Mouse (Mus musculus): ENCODE measurements at regions not wholly inside any gene's neighbourhood (a gene's known extent, or its start where the extent isn't known, plus 50 kb on each side); places are given as distances from the start of the nearest gene placed in this dataset.

DNA sequence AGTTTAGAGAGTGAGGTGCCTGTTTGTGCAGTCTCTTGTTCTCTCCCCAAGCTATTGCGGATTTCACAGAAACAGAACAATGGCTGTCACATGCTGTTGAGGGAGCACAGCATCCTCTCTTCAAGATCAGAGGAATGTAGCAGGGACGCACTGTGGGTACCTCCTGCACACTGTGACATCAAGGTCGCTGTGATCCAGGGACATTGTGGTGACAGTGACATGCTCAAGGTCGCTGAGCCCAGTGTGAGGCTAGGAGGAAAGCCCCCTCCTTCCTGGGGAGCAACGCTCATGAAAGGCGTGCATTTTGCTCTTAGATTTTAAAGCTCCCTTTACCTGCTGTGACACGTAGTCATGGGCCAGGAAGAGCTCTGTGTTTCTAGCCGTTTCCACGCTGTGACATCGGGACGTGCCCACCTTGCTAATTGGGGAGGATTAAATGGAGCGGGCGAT is 248.5 kb upstream of the Myt1l start:
- no peak for DNase-seq (ENCODE audit: low spot score in 2 of 2)

- DNase-seq (ENCODE audit: low spot score in 2 of 2) = peak in 1 of 2 experiments; percentile 34
These were observed 247.9 kb upstream of the Myt1l start for GRCm38 (mm10) chr12:29280081-29280788.

DNA sequence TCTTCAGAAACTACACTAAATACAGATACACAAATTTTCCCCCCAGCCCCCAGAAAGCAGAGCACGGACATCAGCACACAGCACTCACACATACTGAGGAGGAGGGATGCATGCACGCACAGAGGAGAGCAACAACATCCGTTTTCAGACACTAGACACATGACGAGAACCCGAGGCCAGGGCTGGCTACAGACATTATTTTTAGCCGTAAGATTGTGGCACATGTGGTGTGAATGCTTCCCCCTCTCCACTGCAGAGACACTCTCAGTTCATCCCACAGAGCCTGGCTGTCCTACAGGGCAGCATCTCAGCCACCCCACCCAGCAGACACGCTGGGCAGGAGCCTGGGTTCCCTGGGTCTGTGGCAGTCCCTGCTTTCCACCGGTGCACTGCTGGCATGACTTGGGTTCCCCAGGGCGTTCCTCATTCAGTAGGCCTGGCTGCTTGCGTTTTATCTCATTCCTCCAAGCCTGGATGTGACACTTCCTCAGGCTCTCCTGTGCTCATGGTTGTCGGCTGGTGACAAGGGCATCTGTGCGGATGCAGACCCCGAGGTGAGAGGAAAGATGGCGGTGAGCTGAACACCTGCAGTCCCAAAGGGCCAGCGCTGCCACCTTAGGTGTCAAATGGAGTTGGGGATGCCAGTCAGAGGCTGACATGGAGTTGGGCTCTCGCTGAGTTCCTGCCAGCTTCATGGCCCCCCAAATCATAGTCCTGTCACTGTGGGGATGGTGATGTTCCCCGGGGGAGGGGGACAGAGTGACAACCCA is 247.1 kb upstream of the Myt1l start:
- no peak for DNase-seq (ENCODE audit: low spot score in 2 of 2)

- no peak for DNase-seq (ENCODE audit: low spot score in 2 of 2)
These were observed 239.4 kb upstream of the Myt1l start for GRCm38 (mm10) chr12:29288801-29289200.

GRCm38 (mm10) chr12:29290591-29291351 is 237.4 kb upstream of the Myt1l start:
- DNase-seq (ENCODE audit: low spot score in 2 of 2) = peak; percentile 94 to 95

- DNase-seq (ENCODE audit: low spot score in 2 of 2) = no peak
These were observed 230.2 kb upstream of the Myt1l start for GRCm38 (mm10) chr12:29297984-29298383.

- DNase-seq (ENCODE audit: low spot score in 2 of 2) = no peak
These were observed 212.5 kb upstream of the Myt1l start for GRCm38 (mm10) chr12:29315636-29316035.

DNA sequence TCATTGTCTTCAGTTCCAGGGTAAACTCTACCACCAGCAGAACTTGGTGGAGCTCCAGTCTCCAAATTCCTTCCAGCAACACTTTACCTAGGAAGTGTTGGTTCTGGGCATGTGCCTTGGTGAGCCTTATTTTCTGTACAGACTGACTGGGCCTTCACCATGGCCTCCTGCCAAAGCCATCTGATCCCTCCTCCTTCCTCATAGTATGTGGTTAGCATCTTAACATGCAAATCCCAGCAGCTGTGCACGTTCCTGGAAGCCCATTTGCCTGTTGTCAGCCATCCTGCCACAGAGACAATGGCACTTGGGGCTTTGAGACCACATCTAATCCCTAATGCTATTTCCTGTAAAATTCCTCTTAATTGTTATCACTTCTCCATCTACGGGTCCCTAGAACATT is 206.7 kb upstream of the Myt1l start:
- no peak for DNase-seq (ENCODE audit: low spot score in 2 of 2)

GRCm38 (mm10) chr12:29323534-29323933 is 204.7 kb upstream of the Myt1l start:
- no peak for DNase-seq (ENCODE audit: low spot score in 2 of 2)

DNA sequence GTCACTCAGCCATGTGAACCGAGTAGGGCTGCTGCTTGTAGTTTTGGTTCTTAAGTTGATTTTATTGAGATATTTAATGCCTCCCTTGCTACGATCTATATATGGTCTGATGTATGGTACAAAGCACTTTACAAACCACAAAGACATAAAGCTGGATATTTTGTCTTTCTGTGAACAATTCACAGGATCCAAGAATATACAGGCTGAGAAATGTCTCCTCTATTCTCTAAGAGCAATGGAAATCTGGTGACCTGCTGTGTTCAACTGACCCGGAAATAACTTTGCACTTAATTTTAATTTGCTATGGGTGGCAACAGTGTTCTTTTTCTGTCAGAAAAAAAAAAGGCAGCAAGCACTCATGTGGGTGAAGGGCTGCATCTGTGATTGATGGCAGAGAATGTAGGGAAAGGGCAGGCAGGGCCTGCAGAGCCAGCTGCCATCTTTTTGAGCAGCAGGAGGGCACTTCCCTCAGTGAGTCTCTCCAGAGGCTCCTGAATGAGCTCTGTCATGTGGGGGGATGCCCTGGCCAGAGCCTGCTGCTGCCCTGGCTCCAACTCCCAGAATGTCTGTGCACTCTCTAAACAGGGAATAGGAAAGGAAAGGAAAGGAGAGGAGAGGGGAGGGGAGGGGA is 192.2 kb upstream of the Myt1l start:
- no peak for DNase-seq (ENCODE audit: low spot score in 2 of 2)

- no peak for DNase-seq (ENCODE audit: low spot score in 2 of 2)
These were observed 190.8 kb upstream of the Myt1l start for GRCm38 (mm10) chr12:29337336-29337735.

DNA sequence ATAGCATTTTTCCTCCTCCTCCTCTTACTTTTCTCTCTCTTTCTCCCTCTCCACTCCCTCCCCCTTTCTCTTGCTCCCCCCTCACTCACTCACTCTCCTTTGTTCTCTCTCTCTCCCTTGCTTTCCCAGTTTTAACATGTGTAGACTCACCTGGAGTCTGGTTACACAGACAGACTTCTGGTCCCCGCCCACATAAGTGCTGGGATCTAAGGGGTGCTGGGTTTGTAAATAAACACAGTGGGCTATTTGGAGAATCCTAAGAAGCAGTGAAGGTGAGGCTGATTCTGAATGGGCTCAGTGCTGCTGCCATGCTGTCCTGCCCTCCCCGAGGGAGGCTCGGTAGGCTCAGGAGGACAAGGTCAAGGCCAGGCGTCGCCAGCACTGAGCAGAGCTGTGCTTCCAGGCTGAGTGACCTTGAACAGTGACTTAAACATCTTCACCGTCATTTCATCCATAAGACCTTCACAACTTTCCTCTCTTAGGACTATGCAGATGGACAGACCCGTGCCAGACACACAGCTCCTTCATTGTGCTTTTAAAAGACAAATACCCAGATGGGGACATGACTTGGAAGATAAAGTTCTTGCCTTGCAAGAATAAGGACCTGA is 186.7 kb upstream of the Myt1l start:
- DNase-seq (ENCODE audit: low spot score in 2 of 2) = no peak

DNA sequence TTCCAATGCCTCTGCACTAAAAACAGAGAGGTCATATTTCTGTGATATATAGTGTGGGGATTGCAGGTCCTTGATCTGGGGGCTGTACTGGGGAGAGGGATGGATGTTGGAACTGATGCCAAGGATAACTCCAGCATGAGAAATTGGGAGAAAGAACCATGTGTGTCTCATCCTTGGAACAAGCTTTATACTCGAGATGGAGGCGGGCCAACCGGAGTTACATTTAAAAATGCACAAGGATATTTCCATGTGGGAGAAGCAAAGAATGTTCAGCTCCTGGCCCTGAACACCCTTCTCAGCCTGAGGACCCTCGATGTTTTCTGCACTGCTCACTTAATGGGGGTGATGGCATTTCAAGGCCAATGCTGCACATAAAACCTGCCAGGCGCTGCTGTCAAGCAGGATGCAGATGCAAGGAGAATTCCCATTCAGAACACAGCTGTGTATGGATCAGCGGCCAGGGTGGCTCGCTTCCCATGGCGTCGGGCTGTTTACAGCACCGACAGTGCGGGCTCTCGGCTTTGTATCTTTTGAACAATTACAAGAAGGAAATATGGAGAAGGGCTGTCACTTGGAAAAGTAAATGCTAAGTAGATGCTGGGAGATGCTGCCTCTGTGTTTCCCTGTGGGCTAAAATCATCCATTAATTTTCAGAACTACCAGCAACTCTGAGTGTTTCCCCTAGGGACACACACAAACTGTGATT is 184.9 kb upstream of the Myt1l start:
- DNase-seq (ENCODE audit: low spot score in 2 of 2) = no peak

GRCm38 (mm10) chr12:29348698-29349097 is 179.5 kb upstream of the Myt1l start:
- DNase-seq (ENCODE audit: low spot score in 2 of 2) = no peak

DNA sequence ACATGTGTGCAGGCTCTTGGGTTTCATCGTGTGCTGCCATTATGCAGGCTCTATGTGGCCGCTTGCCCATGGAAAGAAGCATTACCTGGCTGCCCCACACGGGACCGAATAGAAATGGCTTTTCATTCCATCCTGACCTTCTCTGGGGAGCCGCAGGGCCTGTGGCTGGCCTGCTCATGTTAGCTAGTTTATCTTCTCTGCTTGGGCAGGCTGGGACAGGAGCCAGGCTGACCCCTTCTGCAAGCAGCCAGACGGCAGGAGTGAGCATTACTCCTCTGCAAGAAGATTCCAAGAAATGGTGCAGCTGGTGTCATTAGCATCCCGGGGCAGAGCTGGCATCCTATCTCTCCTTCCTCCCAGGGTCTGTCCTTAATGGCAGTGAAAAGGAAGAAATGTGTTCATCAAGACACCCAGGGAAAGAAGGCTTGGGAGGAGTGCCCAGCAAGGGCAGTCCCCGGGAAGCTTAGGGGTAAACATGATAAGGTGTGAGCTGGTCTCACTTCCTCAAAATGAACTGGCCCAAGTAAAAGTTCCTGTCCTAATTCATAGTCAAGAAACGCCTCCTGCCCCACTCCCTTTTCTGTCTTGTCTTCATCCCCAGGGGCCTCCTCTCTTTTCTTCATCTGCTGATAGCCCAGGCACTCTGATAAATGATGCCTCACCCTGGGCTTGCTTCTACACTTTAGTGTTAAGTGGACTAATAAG is 178.9 kb upstream of the Myt1l start:
- DNase-seq (ENCODE audit: low spot score in 2 of 2) = no peak

- DNase-seq (ENCODE audit: low spot score in 2 of 2) = no peak
These were observed 174.2 kb upstream of the Myt1l start for GRCm38 (mm10) chr12:29353777-29354496.

GRCm38 (mm10) chr12:29354816-29355215 is 173.4 kb upstream of the Myt1l start:
- DNase-seq (ENCODE audit: low spot score in 2 of 2) = no peak

DNA sequence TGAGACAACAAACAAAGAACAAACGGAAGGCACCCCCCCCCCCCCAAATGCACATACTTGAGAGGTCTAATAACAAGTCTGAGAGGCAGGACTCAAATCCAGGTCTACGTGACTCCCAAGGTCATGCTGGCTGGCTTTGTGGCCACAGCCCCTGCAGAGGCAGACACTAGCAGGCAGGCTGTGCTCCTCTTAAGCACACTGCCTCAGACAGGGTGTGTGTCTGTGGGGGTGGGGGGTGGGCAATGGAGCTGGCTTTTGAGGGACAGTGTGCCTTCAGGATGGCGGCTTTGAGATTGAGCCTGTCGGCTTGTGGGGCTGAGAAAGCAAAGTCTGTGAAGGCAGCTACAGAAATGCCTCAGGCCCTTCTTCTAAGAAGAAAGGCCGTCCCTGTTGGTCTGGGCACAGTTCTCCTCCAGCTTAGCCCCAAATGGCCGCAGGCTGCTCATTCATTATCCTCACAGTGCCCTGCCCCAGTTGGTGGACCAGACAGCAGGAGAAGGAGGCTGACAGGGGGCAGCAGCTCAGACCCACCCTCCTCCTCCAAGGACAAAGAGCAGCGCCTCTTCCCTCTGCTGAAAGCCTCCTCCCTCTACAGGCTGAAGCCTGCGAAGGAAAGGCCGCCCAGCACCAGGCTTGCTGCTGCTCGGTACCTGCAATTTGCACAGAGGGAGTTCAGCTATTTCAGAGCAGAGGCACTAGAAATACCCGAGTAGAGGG is 171.3 kb upstream of the Myt1l start:
- DNase-seq (ENCODE audit: low spot score in 2 of 2) = no peak

GRCm38 (mm10) chr12:29361236-29361635 is 166.9 kb upstream of the Myt1l start:
- no peak for DNase-seq (ENCODE audit: low spot score in 2 of 2)
